Comparison of ENCODE assay signal across 9 mouse cellular contexts in genomic region chr8:128356170-128356569, GRCm38 (mm10). TPM values are rescaled to one million over a fixed set of nuclear protein-coding genes. Genes with fewer than 3 reads are reported as not detected.
A peak's percentile ranks its signal among the peaks of the same experiment; 100 is the strongest.
DNase-seq lines count a peak whose midpoint lies in the region; ATAC-seq and TF ChIP-seq lines count a peak whose summit lies in the region.
"Had no signal": no experiment of that assay in that cellular context is flagged by ENCODE, and none has a peak within 500 bp of the region (broad histone marks: within the 10 kb centered on the region; RNA-seq: fewer than 3 reads in every experiment).

No protein-coding gene starts in this region.

- no peak for ATAC-seq in kidney, postnatal 0 days (replicated peaks; ENCODE audit: low FRiP score, low read depth)
- ATAC-seq in hindbrain, embryonic 16.5 days: no peak

- no peaks in the 10 kb centered on the region for H3K36me3 ChIP-seq in kidney, postnatal 0 days (ENCODE audit: insufficient read depth, low read length)
- H3K36me3 ChIP-seq in hindbrain, embryonic 16.5 days (ENCODE audit: control insufficient read depth, insufficient read depth, low read length): no peaks in the 10 kb centered on the region
- no peaks in the 10 kb centered on the region for H3K36me3 ChIP-seq in myocyte (ENCODE audit: control insufficient read depth, insufficient read depth)

- peaks cover 14% of the 10 kb centered on the region; the same call in 1 of the 2 replicates for H3K4me1 ChIP-seq in kidney, postnatal 0 days (replicated peaks; ENCODE audit: insufficient read depth, low read length)
- peaks cover 8% of the 10 kb centered on the region for H3K4me1 ChIP-seq in hindbrain, embryonic 16.5 days (ENCODE audit: control insufficient read depth, insufficient read depth, low read depth, low read length)

- TF ChIP-seq POLR2A in myocyte (IDR thresholded peaks at IDR 0.05; ENCODE audit: insufficient read length, low read depth): no peak

- no peak for DNase-seq in gastrocnemius, adult 2 months
- no peak for DNase-seq in gastrocnemius, adult 18-20 months (ENCODE audit: low spot score)
- no peak for DNase-seq in kidney, postnatal 0 days (ENCODE audit: low spot score)
- no peak for DNase-seq in kidney, adult 8-10 months
- DNase-seq in ovary, postnatal 10 days (ENCODE audit: low spot score): no peak
- DNase-seq in cerebellum, postnatal 14 days: no peak
- DNase-seq: lung, postnatal 14 days had no signal

- no peak for TF ChIP-seq CTCF in gastrocnemius, adult 2 months (IDR thresholded peaks at IDR 0.05)
- no peak for TF ChIP-seq CTCF in kidney, postnatal 0 days (IDR thresholded peaks at IDR 0.05; ENCODE audit: low read depth)

- no peak overlapping the region for H3ac ChIP-seq in myocyte (ENCODE audit: control insufficient read depth, insufficient read length)

- intact Hi-C loops in gastrocnemius, adult 2 months (cut with DNase I): loop anchor here (5.0 kb wide), 4 partner anchors 89 to 769 kb away; no protein-coding TSS in a partner anchor

- no peaks in the 10 kb centered on the region for H3K27me3 ChIP-seq in kidney, postnatal 0 days (ENCODE audit: insufficient read depth, low read length)
- no peaks in the 10 kb centered on the region for H3K27me3 ChIP-seq in hindbrain, embryonic 16.5 days (replicated peaks; ENCODE audit: control insufficient read depth, insufficient read depth, low read length)
- no peaks in the 10 kb centered on the region for H3K27me3 ChIP-seq in myocyte (ENCODE audit: control insufficient read depth, insufficient read depth, insufficient read length)

- H3K9me3 ChIP-seq in kidney, postnatal 0 days (replicated peaks; ENCODE audit: low read length): no peaks in the 10 kb centered on the region
- H3K9me3 ChIP-seq in hindbrain, embryonic 16.5 days (ENCODE audit: control insufficient read depth, low read length): no peaks in the 10 kb centered on the region

- H3K9ac ChIP-seq in kidney, postnatal 0 days (ENCODE audit: low read depth, low read length): no peak overlapping the region
- H3K9ac ChIP-seq in hindbrain, embryonic 16.5 days (ENCODE audit: low read depth, low read length): no peak overlapping the region

- H3K4me2 ChIP-seq in kidney, postnatal 0 days (ENCODE audit: low read length): peak overlapping the region; percentile 95
- peak overlapping the region; percentile 93 for H3K4me2 ChIP-seq in hindbrain, embryonic 16.5 days (ENCODE audit: low read length)
- H3K4me2 ChIP-seq in myocyte (ENCODE audit: low read depth): peak overlapping the region; percentile 65

- peak overlapping the region; percentile 92 for H3K4me3 ChIP-seq in gastrocnemius, adult 2 months
- no peak overlapping the region for H3K4me3 ChIP-seq in kidney, postnatal 0 days (replicated peaks; ENCODE audit: low read depth, low read length)
- no peak overlapping the region for H3K4me3 ChIP-seq in hindbrain, embryonic 16.5 days (ENCODE audit: low read length)
- H3K4me3 ChIP-seq in myocyte: peak overlapping the region; percentile 80

- peak overlapping the region; percentile 95 for H3K27ac ChIP-seq in gastrocnemius, adult 2 months
- peak overlapping the region; percentile 92 for H3K27ac ChIP-seq in kidney, postnatal 0 days
- H3K27ac ChIP-seq in hindbrain, embryonic 16.5 days (ENCODE audit: low read depth, low read length): peak overlapping the region; percentile 85; the same call in 1 of the 2 replicates

- peaks cover 17% of the 10 kb centered on the region for H3K79me2 ChIP-seq in myocyte (ENCODE audit: control insufficient read depth, insufficient read depth)

- 53% methylated on average over 5 of the region's 5 CpGs for whole genome bisulfite sequencing in kidney, postnatal 0 days
- 72% methylated on average over 5 of the region's 5 CpGs for WGBS in hindbrain, embryonic 16.5 days

TF ChIP-seq in myocyte, 11 proteins besides CTCF, POLR2A, EP300 and RAD21:
- TF ChIP-seq REST (IDR thresholded peaks at IDR 0.05; ENCODE audit: insufficient read depth, insufficient read length) (no peak), TCF12 (IDR thresholded peaks at IDR 0.05; ENCODE audit: insufficient read depth, poor library complexity, severe bottlenecking) (no peak), SRF (IDR thresholded peaks at IDR 0.05; ENCODE audit: control insufficient read depth, insufficient read length, low read depth) (no peak)
TF ChIP-seq in myocyte: peak in this region for 0.

RNA-seq across cellular contexts. Expression of gene Nrp1, which starts 2.2 kb away (rescaled TPM):
- 10 to 100 TPM; 25.7 to 44.6 TPM for total RNA-seq in gastrocnemius, adult 2 months (2021)
- total RNA-seq in gastrocnemius, adult 18-20 months (2021): 10 to 100 TPM; 23.7 to 29.0 TPM
- polyA plus RNA-seq in kidney, postnatal 0 days (2015; fragmentation: Nextera tagmentation; extraction: Ambion mirVana): 98.4 and 105 TPM in 2 replicates
- polyA plus RNA-seq in hindbrain, embryonic 16.5 days (2015; fragmentation: Nextera tagmentation; extraction: Ambion mirVana): 82.9 and 87.0 TPM in 2 replicates
- 12.7 TPM for polyA plus RNA-seq in myocyte (2012; fragmentation: generic; extraction: Trizol)

Comparison
In these comparisons a context has a peak if more than half of its experiments do, and no peak if none do; other contexts are left out.
1. H3K4me3 ChIP-seq: peak in gastrocnemius, adult 2 months (single experiment) and myocyte (single experiment); none in kidney, postnatal 0 days (single experiment) and hindbrain, embryonic 16.5 days (single experiment).
2. Peak in every context shown above with its lines, with median percentiles within 50 percentile points of each other: H3K27ac ChIP-seq and H3K4me2 ChIP-seq.